Mouse (Mus musculus) lung, embryonic 16.5 days (tissue): ENCODE data around the gene Cdh12. TPM values are rescaled to one million over a fixed set of nuclear protein-coding genes. Genes with fewer than 3 reads are reported as not detected.
"Not testable (repeated sequence)": the region's sequence is repeated elsewhere in the genome, so short reads cannot be mapped to it uniquely, and the experiment has no call there.

ENCODE experiments used
- ATAC-seq: fragments of 200-750 bp; cut with Nextera tagmentation; 2 replicates; pipeline ENCODE4 v1.8.0; 2017; ENCODE audit warnings: low read depth, mild to moderate bottlenecking, moderate library complexity
- H3K27ac ChIP-seq: fragments of 300-500 bp; sonication (generic); 2 replicates; pipeline ENCODE4 v1.5.1; 2014; ENCODE audit warnings: mild to moderate bottlenecking, control low read depth, low read length
- H3K27me3 ChIP-seq: fragments of 300-500 bp; sonication (generic); 2 replicates; pipeline ENCODE4 v1.6.1; 2014; ENCODE audit warnings: low read depth, low read length, mixed read lengths; ENCODE audit not compliant: control insufficient read depth, insufficient read depth
- H3K36me3 ChIP-seq: fragments of 300-500 bp; sonication (generic); 2 replicates; pipeline ENCODE4 v1.6.1; 2014; ENCODE audit warnings: low read length; ENCODE audit not compliant: control insufficient read depth, insufficient read depth
- H3K4me1 ChIP-seq: fragments of 300-500 bp; sonication (generic); replicated peaks from 2 replicates; pipeline ENCODE4 v1.6.1; 2014; ENCODE audit warnings: low read length, mixed read lengths; ENCODE audit not compliant: control insufficient read depth, insufficient read depth
- H3K4me2 ChIP-seq: fragments of 300-500 bp; sonication (generic); 2 replicates; pipeline ENCODE4 v1.6.1; 2014; ENCODE audit warnings: low read depth, low read length, control low read depth
- H3K4me3 ChIP-seq: fragments of 300-500 bp; sonication (generic); 2 replicates; pipeline ENCODE4 v1.5.1; 2014; ENCODE audit warnings: mild to moderate bottlenecking, low read length, control low read depth
- H3K9ac ChIP-seq: fragments of 300-500 bp; sonication (generic); 2 replicates; pipeline ENCODE4 v1.6.1; 2014; ENCODE audit warnings: low read length, control low read depth
- H3K9me3 ChIP-seq: fragments of 300-500 bp; sonication (generic); 2 replicates; pipeline ENCODE4 v1.6.1; 2016; ENCODE audit warnings: low read length; ENCODE audit not compliant: control insufficient read depth
- WGBS: fragments of 180-500 bp; shearing (Covaris S2); extraction: QIAGEN DNeasy Blood & Tissue Kit; methylation state at CpG from one replicate; pipeline ENCODE4 v1.1.7; 2014; 5-methylcytosine and 5-hydroxymethylcytosine counted together
- polyA plus RNA-seq: library from polyadenylated mRNA; unstranded; fragments of >200 nt; fragmentation: Nextera tagmentation; extraction: Ambion mirVana; gene quantifications from 2 replicates; pipeline ENCODE4 v1.2.1, GENCODE M21; 2015

The Cdh12 gene
- polyA plus RNA-seq, 1 experiment from 2014 or later, result 0.03 TPM

- Histone ChIP-seq H3K4me2 (no peak overlapping the region), H3K9me3 (no peaks in the 10 kb centered on the region), H3K9ac (no peak overlapping the region), H3K36me3 (no peaks in the 10 kb centered on the region), H3K27me3 (no peaks in the 10 kb centered on the region), H3K27ac (no peak overlapping the region), H3K4me1 (no peaks in the 10 kb centered on the region), H3K4me3 (no peak overlapping the region)
- WGBS, result 77% methylated on average over 4 of the region's 4 CpGs
- ATAC-seq, result no peak
These were observed 121.9 kb downstream of the Cdh12 start for GRCm38 (mm10) chr15:20571012-20571411.

- no peaks in the 10 kb centered on the region for H3K9me3 ChIP-seq
- no peaks in the 10 kb centered on the region for H3K4me1 ChIP-seq
- no peak overlapping the region for H3K4me3 ChIP-seq
- no peaks in the 10 kb centered on the region for H3K36me3 ChIP-seq
- H3K27ac ChIP-seq, result no peak overlapping the region
- no peak overlapping the region for H3K9ac ChIP-seq
- H3K27me3 ChIP-seq, result no peaks in the 10 kb centered on the region
- no peak overlapping the region for H3K4me2 ChIP-seq
- ATAC-seq, result no peak
- 58% methylated on average over 5 of the region's 5 CpGs for WGBS
These were observed 133.6 kb downstream of the Cdh12 start for GRCm38 (mm10) chr15:20582567-20583075.

GRCm38 (mm10) chr15:20591599-20591998 is 142.5 kb downstream of the Cdh12 start:
- ATAC-seq, result no peak
- no peaks in the 10 kb centered on the region for H3K4me1 ChIP-seq
- no peak overlapping the region for H3K4me3 ChIP-seq
- no peak overlapping the region for H3K9ac ChIP-seq
- H3K9me3 ChIP-seq, result no peaks in the 10 kb centered on the region
- H3K27ac ChIP-seq, result no peak overlapping the region
- 71% methylated on average over 5 of the region's 5 CpGs for WGBS
- H3K36me3 ChIP-seq, result no peaks in the 10 kb centered on the region
- no peak overlapping the region for H3K4me2 ChIP-seq
- no peaks in the 10 kb centered on the region for H3K27me3 ChIP-seq

- not testable (repeated sequence) for H3K4me2 ChIP-seq, H3K27ac ChIP-seq, ATAC-seq, H3K36me3 ChIP-seq, H3K9me3 ChIP-seq, H3K4me1 ChIP-seq, H3K27me3 ChIP-seq, H3K9ac ChIP-seq, H3K4me3 ChIP-seq
- WGBS, result 76% methylated on average over 3 of the region's 3 CpGs
These were observed 156.7 kb downstream of the Cdh12 start for GRCm38 (mm10) chr15:20605751-20606150.

GRCm38 (mm10) chr15:20634593-20634992 is 185.5 kb downstream of the Cdh12 start:
- no peak for ATAC-seq
- H3K9ac ChIP-seq, result no peak overlapping the region
- no peaks in the 10 kb centered on the region for H3K9me3 ChIP-seq
- H3K36me3 ChIP-seq, result no peaks in the 10 kb centered on the region
- WGBS, result 42% methylated on average over 2 of the region's 2 CpGs
- no peak overlapping the region for H3K4me2 ChIP-seq
- no peaks in the 10 kb centered on the region for H3K27me3 ChIP-seq
- H3K27ac ChIP-seq, result no peak overlapping the region
- H3K4me3 ChIP-seq, result no peak overlapping the region
- H3K4me1 ChIP-seq, result no peaks in the 10 kb centered on the region

- Histone ChIP-seq H3K36me3 (no peaks in the 10 kb centered on the region), H3K4me1 (no peaks in the 10 kb centered on the region), H3K9me3 (no peaks in the 10 kb centered on the region), H3K9ac (no peak overlapping the region), H3K4me3 (no peak overlapping the region), H3K4me2 (no peak overlapping the region), H3K27me3 (no peaks in the 10 kb centered on the region), H3K27ac (no peak overlapping the region)
- WGBS, result 79% methylated on average over 2 of the region's 2 CpGs
- no peak for ATAC-seq
These were observed 190.1 kb downstream of the Cdh12 start for GRCm38 (mm10) chr15:20639155-20639554.

- 74% methylated on average over 3 of the region's 3 CpGs for WGBS
- Histone ChIP-seq H3K9me3 (no peaks in the 10 kb centered on the region), H3K27me3 (no peaks in the 10 kb centered on the region), H3K4me1 (no peaks in the 10 kb centered on the region), H3K9ac (no peak overlapping the region), H3K4me3 (no peak overlapping the region), H3K36me3 (no peaks in the 10 kb centered on the region), H3K27ac (no peak overlapping the region), H3K4me2 (no peak overlapping the region)
- ATAC-seq, result no peak
These were observed 193.9 kb downstream of the Cdh12 start for GRCm38 (mm10) chr15:20642905-20643414.

GRCm38 (mm10) chr15:20660221-20660620 is 211.2 kb downstream of the Cdh12 start:
- Histone ChIP-seq H3K4me1 (no peaks in the 10 kb centered on the region), H3K27me3 (no peaks in the 10 kb centered on the region), H3K27ac (no peak overlapping the region), H3K4me2 (no peak overlapping the region), H3K4me3 (no peak overlapping the region), H3K36me3 (no peaks in the 10 kb centered on the region), H3K9me3 (no peaks in the 10 kb centered on the region; the same call in 1 of the 2 replicates), H3K9ac (no peak overlapping the region)
- ATAC-seq, result no peak
- 59% methylated on average over 2 of the region's 2 CpGs for WGBS

- H3K36me3 ChIP-seq, result no peaks in the 10 kb centered on the region
- H3K4me1 ChIP-seq, result no peaks in the 10 kb centered on the region
These were observed 217.6 kb downstream of the Cdh12 start, which contains the start of gene Acot10 for GRCm38 (mm10) chr15:20666650-20667049. Gene Acot10 (minus strand): TSS chr15:20666750.

GRCm38 (mm10) chr15:20667350-20667749 is 218.3 kb downstream of the Cdh12 start:
- Histone ChIP-seq H3K36me3 (no peaks in the 10 kb centered on the region), H3K4me3 (no peak overlapping the region), H3K9me3 (no peaks in the 10 kb centered on the region), H3K27me3 (no peaks in the 10 kb centered on the region), H3K4me2 (no peak overlapping the region), H3K27ac (no peak overlapping the region), H3K9ac (no peak overlapping the region), H3K4me1 (no peaks in the 10 kb centered on the region)
- peak; percentile 47 for ATAC-seq

More at GRCm38 (mm10) chr15:20666650-20667049, 217.6 kb downstream of the Cdh12 start, which contains the start of gene Acot10:
- no peak within 1 kb of the TSS for H3K4me2 ChIP-seq
- no peak within 1 kb of the TSS for H3K4me3 ChIP-seq
- ATAC-seq, result no peak
- H3K27ac ChIP-seq, result no peak within 1 kb of the TSS
- 86% methylated on average over 10 of the region's 10 CpGs for WGBS
- no peaks in the 10 kb centered on the region for H3K9me3 ChIP-seq
- H3K9ac ChIP-seq, result no peak within 1 kb of the TSS
- H3K27me3 ChIP-seq, result no peaks in the 10 kb centered on the region
